Mouse (Mus musculus) CH12.LX (cell line): ENCODE results near the gene Cnot3. TPM values are rescaled to one million over a fixed set of nuclear protein-coding genes. Genes with fewer than 3 reads are reported as not detected.

Experiments
- DNase-seq: peaks from one replicate; pipeline ENCODE4 v3.0.0-alpha.2; 2013; ENCODE audit errors: extremely low read depth
- H3K27ac ChIP-seq: 2 replicates; pipeline ENCODE4 v1.5.1; 2012; ENCODE audit warnings: low read depth, mild to moderate bottlenecking, control low read depth, moderate library complexity; ENCODE audit not compliant: insufficient read depth
- H3K27me3 ChIP-seq: replicated peaks from 2 replicates; pipeline ENCODE3; 2012; ENCODE audit warnings: inconsistent platforms
- H3K36me3 ChIP-seq, 2 experiments: replicated peaks in 1 of 2; 2 replicates each; pipeline versions ENCODE3 to v1.6.1; 2012; ENCODE audit warnings: inconsistent platforms in 1 of 2, low read length in 1 of 2, mild to moderate bottlenecking in 1 of 2, mixed read lengths in 1 of 2, moderate library complexity in 1 of 2; ENCODE audit not compliant: control insufficient read depth in 1 of 2, insufficient read depth in 1 of 2
- H3K4me1 ChIP-seq, 2 experiments: 2 replicates each; pipeline ENCODE4 v1.6.1; 2012; ENCODE audit warnings: inconsistent platforms in 1 of 2, moderate library complexity in 1 of 2; ENCODE audit not compliant: insufficient read depth in 2 of 2, control insufficient read depth in 1 of 2
- H3K4me2 ChIP-seq: 2 replicates; pipeline ENCODE4 v1.6.1; 2012; ENCODE audit warnings: low read depth, mild to moderate bottlenecking, control low read depth; ENCODE audit not compliant: poor library complexity, insufficient read depth, severe bottlenecking
- H3K4me3 ChIP-seq, 3 experiments: fragments of 150-350 bp in 1 of 3; sonication (generic) in 1 of 3; replicated peaks in 1 of 3; 2 replicates each; pipeline versions ENCODE3 to v1.5.1; 2011 to 2012; ENCODE audit warnings: low read depth in 2 of 3, low read length in 2 of 3, mild to moderate bottlenecking in 2 of 3, moderate library complexity in 2 of 3, control low read depth in 1 of 3, improper control_type of control experiment in 1 of 3, inconsistent platforms in 1 of 3, mixed read lengths in 1 of 3; ENCODE audit not compliant: poor library complexity in 1 of 3
- H3K79me2 ChIP-seq: replicated peaks from 2 replicates; pipeline ENCODE4 v1.6.1; 2012; ENCODE audit warnings: mild to moderate bottlenecking, moderate library complexity; ENCODE audit not compliant: control insufficient read depth, poor library complexity, insufficient read depth, severe bottlenecking; ENCODE audit errors: extremely low read depth
- H3K9ac ChIP-seq: 2 replicates; pipeline ENCODE4 v1.6.1; 2012; ENCODE audit warnings: low read depth, mild to moderate bottlenecking, control low read depth, moderate library complexity; ENCODE audit not compliant: insufficient read depth
- H3K9me3 ChIP-seq: replicated peaks from 2 replicates; pipeline ENCODE3; 2012; ENCODE audit warnings: low read length, inconsistent platforms, mixed read lengths
- CHD1 ChIP-seq: IDR thresholded peaks from 2 replicates; pipeline ENCODE4 v1.6.1; 2012; ENCODE audit warnings: low read depth, low read length, improper control_type of control experiment, inconsistent platforms
- CHD2 ChIP-seq: IDR thresholded peaks from 2 replicates; pipeline ENCODE4 v1.6.1; 2011; ENCODE audit warnings: low read length, improper control_type of control experiment
- CTCF ChIP-seq, 2 experiments: IDR thresholded peaks in 1 of 2; conservative IDR thresholded peaks in 1 of 2; 2 replicates each; pipeline ENCODE4 v1.5.1; 2011 to 2012; ENCODE audit warnings: low read depth in 2 of 2, low read length in 2 of 2, improper control_type of control experiment in 1 of 2, inconsistent platforms in 1 of 2, mild to moderate bottlenecking in 1 of 2, moderate library complexity in 1 of 2
- E2F4 ChIP-seq: IDR thresholded peaks from 2 replicates; pipeline ENCODE4 v1.6.1; 2011; ENCODE audit warnings: low read depth, low read length, improper control_type of control experiment; ENCODE audit not compliant: insufficient replicate concordance
- EP300 ChIP-seq: IDR thresholded peaks from 2 replicates; pipeline ENCODE4 v1.6.1; 2011; ENCODE audit warnings: low read length, improper control_type of control experiment
- GABPA ChIP-seq: IDR thresholded peaks from 2 replicates; pipeline ENCODE4 v1.6.1; 2012; ENCODE audit warnings: low read depth, low read length, improper control_type of control experiment, inconsistent platforms; ENCODE audit not compliant: insufficient replicate concordance
- HCFC1 ChIP-seq: IDR thresholded peaks from 2 replicates; pipeline ENCODE4 v1.6.1; 2012; ENCODE audit warnings: low read depth, mild to moderate bottlenecking, inconsistent platforms, low read length, improper control_type of control experiment
- KAT2A ChIP-seq: IDR thresholded peaks from 2 replicates; pipeline ENCODE4 v1.6.1; 2012; ENCODE audit warnings: low read length, improper control_type of control experiment, inconsistent platforms; ENCODE audit not compliant: insufficient replicate concordance
- MAX ChIP-seq: IDR thresholded peaks from 2 replicates; pipeline ENCODE4 v1.6.1; 2011; ENCODE audit warnings: low read length, improper control_type of control experiment
- MAZ ChIP-seq: IDR thresholded peaks from 2 replicates; pipeline ENCODE4 v1.6.1; 2012; ENCODE audit warnings: low read depth, mild to moderate bottlenecking, inconsistent platforms, low read length, improper control_type of control experiment, moderate library complexity
- NELFE ChIP-seq: IDR thresholded peaks from 2 replicates; pipeline ENCODE4 v1.6.1; 2011; ENCODE audit warnings: low read depth, low read length, improper control_type of control experiment
- NRF1 ChIP-seq: IDR thresholded peaks from 2 replicates; pipeline ENCODE4 v1.6.1; 2014; ENCODE audit warnings: low read depth, mild to moderate bottlenecking, inconsistent platforms, low read length, improper control_type of control experiment, moderate library complexity
- PAX5 ChIP-seq: IDR thresholded peaks from 2 replicates; pipeline ENCODE4 v1.6.1; 2012; ENCODE audit warnings: low read length, inconsistent platforms, mixed read lengths
- POLR2AphosphoS2 ChIP-seq: IDR thresholded peaks from 2 replicates; pipeline ENCODE4 v1.6.1; 2011; ENCODE audit warnings: low read depth, low read length, improper control_type of control experiment
- RAD21 ChIP-seq: IDR thresholded peaks from 2 replicates; pipeline ENCODE4 v1.6.1; 2011; ENCODE audit warnings: low read depth, mild to moderate bottlenecking, low read length, improper control_type of control experiment, moderate library complexity
- RCOR1 ChIP-seq: conservative IDR thresholded peaks from 2 replicates; pipeline ENCODE4 v1.6.1; 2012; ENCODE audit warnings: low read depth, mild to moderate bottlenecking, inconsistent platforms, low read length, improper control_type of control experiment
- TBP ChIP-seq: conservative IDR thresholded peaks from 2 replicates; pipeline ENCODE4 v1.6.1; 2011; ENCODE audit warnings: low read depth, low read length, improper control_type of control experiment
- UBTF ChIP-seq: IDR thresholded peaks from 2 replicates; pipeline ENCODE4 v1.6.1; 2012; ENCODE audit warnings: low read depth, mild to moderate bottlenecking, inconsistent platforms, low read length, improper control_type of control experiment, moderate library complexity
- USF1 ChIP-seq: IDR thresholded peaks from 2 replicates; pipeline ENCODE4 v1.6.1; 2014; ENCODE audit warnings: low read depth, mild to moderate bottlenecking, inconsistent platforms, low read length, improper control_type of control experiment
- ZC3H11A ChIP-seq: IDR thresholded peaks from 2 replicates; pipeline ENCODE4 v1.6.1; 2012; ENCODE audit warnings: low read depth, mild to moderate bottlenecking, inconsistent platforms, low read length, improper control_type of control experiment
- ZKSCAN1 ChIP-seq: IDR thresholded peaks from 2 replicates; pipeline ENCODE4 v1.6.1; 2012; ENCODE audit warnings: low read depth, inconsistent platforms, low read length, improper control_type of control experiment, borderline replicate concordance
- dilution Hi-C: fragments of 300-500 bp; cut with MboI; formaldehyde crosslinking; loops from 2 replicates; pipeline ENCODE4 v1.14.3; 2020; ENCODE audit warnings: low sequenced_read_pairs; ENCODE audit not compliant: extremely low pct_unique_long_range_greater_than_20kb, extremely low pct_ligation_motif_present
- in situ Hi-C: fragments of 300-500 bp; cut with MboI; formaldehyde crosslinking; loops from 3 replicates; pipeline ENCODE4 v1.14.3; 2019; ENCODE audit warnings: low sequenced_read_pairs, low pct_ligation_motif_present, low pct_unique_long_range_greater_than_20kb, mixed read lengths
- polyA plus RNA-seq: library from polyadenylated mRNA; unstranded; fragments of >175 nt; gene quantifications from 2 replicates; pipeline ENCODE4 v1.2.1, GENCODE M21; 2012; ENCODE audit warnings: low read depth; ENCODE audit not compliant: insufficient read length
- total RNA-seq, 2 experiments: library from RNA; depleted of rRNA; stranded (reverse); fragments of 300-350 nt in 1 of 2; fragments of >200 nt in 1 of 2; gene quantifications; 2 replicates each; pipeline ENCODE4 v1.2.3; 2012 to 2014

Gene Cnot3
- total and polyA plus RNA-seq, 3 experiments: 10.5 to 68.3 (median 21.1) TPM

DNA sequence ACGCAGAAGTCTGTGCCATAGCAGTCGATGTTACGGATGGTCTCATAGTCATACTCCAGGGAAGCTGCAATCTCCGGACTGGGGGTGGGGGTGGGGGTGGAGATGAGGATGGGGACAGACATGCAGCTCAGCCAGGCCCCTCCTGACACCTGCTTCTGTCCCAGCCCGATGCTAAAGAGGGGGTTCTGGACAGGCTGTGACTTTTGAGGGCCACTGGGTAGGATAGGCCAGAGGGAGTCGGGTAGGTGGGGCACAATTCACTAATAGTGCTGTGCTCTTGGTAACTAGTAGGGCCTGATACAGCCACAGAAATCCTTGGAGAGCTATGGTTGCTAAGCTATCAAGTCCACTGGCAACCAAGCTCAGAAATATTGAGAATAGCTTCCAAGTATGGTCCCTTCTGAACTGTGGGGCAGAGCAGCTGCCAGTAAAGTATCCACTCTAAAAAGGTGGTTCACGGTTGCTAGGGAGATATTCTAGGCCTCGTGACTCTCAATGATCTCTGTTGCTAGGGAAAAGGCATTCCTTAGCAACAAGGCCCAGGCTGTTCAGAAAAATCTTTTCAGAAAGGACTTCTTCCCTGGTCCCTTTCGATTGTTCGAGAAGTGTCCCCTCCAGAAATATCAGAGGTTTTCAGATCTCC lies 39.0 kb downstream of the Cnot3 start:
- Histone ChIP-seq H3K27me3 (no peaks in the 10 kb centered on the region), H3K36me3 (peaks cover 27 to 75% of the 10 kb centered on the region in 2 experiments), H3K27ac (no peak overlapping the region), H3K4me1 (peaks cover 0 to 3% of the 10 kb centered on the region in 2 experiments; a peak in 1 of 4 replicates), H3K4me2 (no peak overlapping the region), H3K4me3 (no peak overlapping the region), H3K9ac (no peak overlapping the region), H3K79me2 (no peaks in the 10 kb centered on the region), H3K9me3 (no peaks in the 10 kb centered on the region)
- no peak for DNase-seq
- in situ Hi-C loops (no loop called here), dilution Hi-C loops (no loop called here)
- TF ChIP-seq ZKSCAN1: no peak

DNA sequence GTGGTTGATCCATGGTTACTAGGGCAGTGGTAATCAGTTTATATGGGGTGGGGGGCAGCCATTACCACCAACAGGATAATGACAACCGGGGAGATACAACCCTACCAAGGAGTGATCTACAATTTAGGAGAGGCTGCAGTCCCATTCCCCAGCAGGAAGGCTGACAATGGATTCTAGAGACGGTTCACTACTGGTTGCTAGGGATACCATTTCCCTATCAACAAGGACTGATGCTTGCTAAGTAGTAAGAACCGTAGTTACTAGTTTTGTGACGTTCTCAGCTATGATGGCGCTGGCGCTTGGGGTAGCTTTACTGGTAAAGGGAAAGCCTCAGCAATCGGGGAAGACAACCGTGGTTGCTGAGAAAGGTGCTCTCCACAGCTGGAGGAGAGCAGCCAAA lies 39.6 kb downstream of the Cnot3 start:
- H3K9ac ChIP-seq: no peak overlapping the region
- dilution Hi-C loops: no loop called here
- H3K4me3 ChIP-seq: no peak overlapping the region
- H3K36me3 ChIP-seq: peaks cover 27 to 72% of the 10 kb centered on the region in 2 experiments
- no peak for DNase-seq
- no peaks in the 10 kb centered on the region for H3K9me3 ChIP-seq
- peaks cover 0 to 3% of the 10 kb centered on the region in 2 experiments; a peak in 1 of 4 replicates for H3K4me1 ChIP-seq
- no peaks in the 10 kb centered on the region for H3K27me3 ChIP-seq
- TF ChIP-seq PAX5 (no peak), MAZ (no peak), POLR2AphosphoS2 (no peak), NRF1 (no peak), RCOR1 (no peak), CTCF (conservative IDR thresholded peaks at IDR 0.05 in 1 of 2, IDR thresholded peaks at IDR 0.05 in 1 of 2; ENCODE audit: low read depth in 2 of 2, low read length in 2 of 2) (no peak)
- no peak overlapping the region for H3K4me2 ChIP-seq
- in situ Hi-C loops: no loop called here
- H3K27ac ChIP-seq: no peak overlapping the region
- no peaks in the 10 kb centered on the region for H3K79me2 ChIP-seq

- H3K27ac ChIP-seq: no peak overlapping the region
- H3K27me3 ChIP-seq: no peaks in the 10 kb centered on the region
- H3K9ac ChIP-seq: no peak overlapping the region
- no peak overlapping the region for H3K4me3 ChIP-seq
- in situ Hi-C loops: no loop called here
- H3K4me2 ChIP-seq: no peak overlapping the region
- no peaks in the 10 kb centered on the region for H3K79me2 ChIP-seq
- no peak for TF ChIP-seq E2F4
- TF ChIP-seq PAX5: no peak
- TF ChIP-seq ZC3H11A: no peak
- no peak for TF ChIP-seq TBP
- TF ChIP-seq CHD1: no peak
- no peak for TF ChIP-seq NRF1
- no peak for TF ChIP-seq RAD21
- no peak for TF ChIP-seq NELFE
- no peak for TF ChIP-seq EP300
- TF ChIP-seq UBTF: no peak
- TF ChIP-seq CHD2: no peak
- TF ChIP-seq GABPA: no peak
- TF ChIP-seq MAX: no peak
- no peak for TF ChIP-seq KAT2A
- TF ChIP-seq HCFC1: no peak
- TF ChIP-seq USF1: no peak
- H3K9me3 ChIP-seq: no peaks in the 10 kb centered on the region
- peaks cover 27 to 77% of the 10 kb centered on the region in 2 experiments for H3K36me3 ChIP-seq
- no peak for DNase-seq
- no peaks in the 10 kb centered on the region for H3K4me1 ChIP-seq
- dilution Hi-C loops: no loop called here
Observed at GRCm38 (mm10) chr7:3685400-3686187, 40.5 kb downstream of the Cnot3 start.
